ENCODE assay signal across 8 mouse cellular contexts in genomic region chr16:30602684-30603530, GRCm38 (mm10). TPM values are rescaled to one million over a fixed set of nuclear protein-coding genes. Genes with fewer than 3 reads are reported as not detected.
DNase-seq lines count a peak whose midpoint lies in the region; ATAC-seq and TF ChIP-seq lines count a peak whose summit lies in the region.

No protein-coding gene starts in this region.

- no peak overlapping the region; the same call in 1 of the 2 replicates for H3K4me2 ChIP-seq in forebrain, embryonic 15.5 days (replicated peaks)
- H3K4me2 ChIP-seq in liver, embryonic 11.5 days = peak overlapping the region; percentile 81
- H3K4me2 ChIP-seq in stomach, embryonic 15.5 days = peak overlapping the region; percentile 38

- peaks cover 12% of the 10 kb centered on the region for H3K36me3 ChIP-seq in spleen, adult 2 months (ENCODE audit: control insufficient read depth, insufficient read depth, low read length)
- H3K36me3 ChIP-seq in forebrain, embryonic 15.5 days = no peaks in the 10 kb centered on the region
- no peaks in the 10 kb centered on the region for H3K36me3 ChIP-seq in liver, embryonic 11.5 days (ENCODE audit: control insufficient read depth, insufficient read depth, low read length)
- no peaks in the 10 kb centered on the region for H3K36me3 ChIP-seq in stomach, embryonic 15.5 days

- peak overlapping the region; percentile 38; the same call in 1 of the 2 replicates for H3K4me3 ChIP-seq in spleen, adult 2 months (ENCODE audit: extremely low read depth, insufficient read depth, insufficient read length)
- H3K4me3 ChIP-seq in forebrain, embryonic 15.5 days = no peak overlapping the region
- H3K4me3 ChIP-seq in liver, embryonic 11.5 days (ENCODE audit: low read depth, low read length) = no peak overlapping the region
- H3K4me3 ChIP-seq in stomach, embryonic 15.5 days (replicated peaks) = no peak overlapping the region; the same call in 1 of the 2 replicates

- TF ChIP-seq CTCF in spleen, adult 2 months (IDR thresholded peaks at IDR 0.05; ENCODE audit: extremely low read depth, insufficient read depth, insufficient read length, insufficient replicate concordance) = no peak

- no peak for ATAC-seq in forebrain, embryonic 15.5 days (replicated peaks)
- no peak for ATAC-seq in liver, embryonic 11.5 days (replicated peaks; ENCODE audit: low FRiP score)
- no peak for ATAC-seq in stomach, embryonic 15.5 days (ENCODE audit: insufficient read depth, low FRiP score, low read depth)

- H3K27me3 ChIP-seq in spleen, adult 2 months (ENCODE audit: control insufficient read depth, insufficient read depth, low read length) = no peaks in the 10 kb centered on the region
- peaks cover 21% of the 10 kb centered on the region for H3K27me3 ChIP-seq in forebrain, embryonic 15.5 days
- peaks cover 27% of the 10 kb centered on the region for H3K27me3 ChIP-seq in liver, embryonic 11.5 days (replicated peaks; ENCODE audit: control insufficient read depth, insufficient read depth, low read length)
- H3K27me3 ChIP-seq in stomach, embryonic 15.5 days (replicated peaks) = no peaks in the 10 kb centered on the region

- intact Hi-C loops in left cerebral cortex, postnatal 4 days (cut with DNase I) = no loop called here

- 0 out of 2 replicates have a peak overlapping the region, but pooled peaks have one; percentile 6 for H3K9ac ChIP-seq in forebrain, embryonic 15.5 days (replicated peaks)
- no peak overlapping the region for H3K9ac ChIP-seq in liver, embryonic 11.5 days (ENCODE audit: low read depth, low read length)
- no peak overlapping the region for H3K9ac ChIP-seq in stomach, embryonic 15.5 days

- H3K4me1 ChIP-seq in spleen, adult 2 months (ENCODE audit: control insufficient read depth, insufficient read depth, insufficient read length) = peaks cover 29% of the 10 kb centered on the region
- H3K4me1 ChIP-seq in forebrain, embryonic 15.5 days = peaks cover 48% of the 10 kb centered on the region
- H3K4me1 ChIP-seq in liver, embryonic 11.5 days (replicated peaks; ENCODE audit: control insufficient read depth, insufficient read depth, low read length) = peaks cover 24% of the 10 kb centered on the region
- peaks cover 37% of the 10 kb centered on the region for H3K4me1 ChIP-seq in stomach, embryonic 15.5 days

- no peak for TF ChIP-seq POLR2A in spleen, adult 2 months (IDR thresholded peaks at IDR 0.05; ENCODE audit: low read depth, low read length)

- no peaks in the 10 kb centered on the region for H3K9me3 ChIP-seq in forebrain, embryonic 15.5 days
- no peaks in the 10 kb centered on the region for H3K9me3 ChIP-seq in liver, embryonic 11.5 days (ENCODE audit: control insufficient read depth, low read length)
- H3K9me3 ChIP-seq in stomach, embryonic 15.5 days = no peaks in the 10 kb centered on the region

- H3K27ac ChIP-seq in spleen, adult 2 months (ENCODE audit: insufficient read depth, low read length) = peak overlapping the region; percentile 71
- no peak overlapping the region for H3K27ac ChIP-seq in forebrain, embryonic 15.5 days (replicated peaks)
- no peak overlapping the region for H3K27ac ChIP-seq in liver, embryonic 11.5 days (ENCODE audit: low read depth, low read length)
- H3K27ac ChIP-seq in stomach, embryonic 15.5 days = peak overlapping the region; percentile 57

- no peak for DNase-seq in spleen, adult 2 months (ENCODE audit: low read depth in 1 of 2, low spot score in 2 of 2)
- DNase-seq in spleen, adult 18-20 months = no peak
- peak; percentile 43 for DNase-seq in liver, embryonic 11.5 days (ENCODE audit: low spot score)
- no peak for DNase-seq in left cerebral cortex, postnatal 4 days
- no peak for DNase-seq in layer of hippocampus, adult 8-10 months (ENCODE audit: low spot score in 2 of 2)
- no peak for DNase-seq in right cerebral cortex, postnatal 14 days

- WGBS in spleen, adult 2 months = 18% methylated on average over 18 of the region's 18 CpGs
- 31% methylated on average over 18 of the region's 18 CpGs for WGBS in forebrain, embryonic 15.5 days
- 25% methylated on average over 18 of the region's 18 CpGs for WGBS in liver, embryonic 11.5 days
- WGBS in stomach, embryonic 15.5 days = 29% methylated on average over 18 of the region's 18 CpGs

RNA-seq across cellular contexts. Expression of gene Fam43a, which starts 3.4 kb away (rescaled TPM):
- polyA plus RNA-seq in spleen, adult 2 months (2012; rRNA removed) = 56.3 and 74.7 TPM in 2 replicates
- 9.9 and 10.7 TPM in 2 replicates for polyA plus RNA-seq in forebrain, embryonic 15.5 days (2015; fragmentation: Nextera tagmentation; extraction: Ambion mirVana)
- polyA plus RNA-seq in liver, embryonic 11.5 days (2014; fragmentation: Nextera tagmentation; extraction: Ambion mirVana) = 6.2 and 7.2 TPM in 2 replicates
- 16.8 and 19.4 TPM in 2 replicates for polyA plus RNA-seq in stomach, embryonic 15.5 days (2015; fragmentation: Nextera tagmentation; extraction: Ambion mirVana)
- total RNA-seq in left cerebral cortex, postnatal 4 days (2021) = 10 to 100 TPM; 11.5 to 12.7 TPM
- total RNA-seq in layer of hippocampus, adult 8-10 months (2022) = 10 to 100 TPM in 1 of 4 experiments, 1 to 10 TPM in 3; 9.4 to 10.9 (median 9.7) TPM

RNA-seq across cellular contexts. Expression of gene Lsg1, which starts 15.5 kb away (rescaled TPM):
- 9.6 and 10.2 TPM in 2 replicates for polyA plus RNA-seq in spleen, adult 2 months (2012; rRNA removed)
- polyA plus RNA-seq in forebrain, embryonic 15.5 days (2015; fragmentation: Nextera tagmentation; extraction: Ambion mirVana) = 56.2 and 59.4 TPM in 2 replicates
- 81.0 and 82.2 TPM in 2 replicates for polyA plus RNA-seq in liver, embryonic 11.5 days (2014; fragmentation: Nextera tagmentation; extraction: Ambion mirVana)
- polyA plus RNA-seq in stomach, embryonic 15.5 days (2015; fragmentation: Nextera tagmentation; extraction: Ambion mirVana) = 56.1 and 61.4 TPM in 2 replicates
- 10 to 100 TPM; 28.6 to 29.8 TPM for total RNA-seq in left cerebral cortex, postnatal 4 days (2021)
- 10 to 100 TPM; 18.7 to 24.6 (median 21.0) TPM for total RNA-seq in layer of hippocampus, adult 8-10 months (2022)

RNA-seq across cellular contexts. Expression of gene Tmem44, which starts 52.3 kb away (rescaled TPM):
- polyA plus RNA-seq in spleen, adult 2 months (2012; rRNA removed) = 2.7 and 3.5 TPM in 2 replicates
- polyA plus RNA-seq in forebrain, embryonic 15.5 days (2015; fragmentation: Nextera tagmentation; extraction: Ambion mirVana) = 89.0 and 89.6 TPM in 2 replicates
- polyA plus RNA-seq in liver, embryonic 11.5 days (2014; fragmentation: Nextera tagmentation; extraction: Ambion mirVana) = 3.5 and 4.1 TPM in 2 replicates
- 11.7 and 13.6 TPM in 2 replicates for polyA plus RNA-seq in stomach, embryonic 15.5 days (2015; fragmentation: Nextera tagmentation; extraction: Ambion mirVana)
- 100 to 1,000 TPM; 101 to 112 TPM for total RNA-seq in left cerebral cortex, postnatal 4 days (2021)
- total RNA-seq in layer of hippocampus, adult 8-10 months (2022) = 10 to 100 TPM; 33.4 to 39.9 (median 35.1) TPM

Comparison
In these comparisons a context has a peak if more than half of its experiments do, and no peak if none do; other contexts are left out.
1. H3K27ac ChIP-seq: peak in spleen, adult 2 months (single experiment) and stomach, embryonic 15.5 days (single experiment); none in forebrain, embryonic 15.5 days (single experiment) and liver, embryonic 11.5 days (single experiment).